8 mouse cellular contexts compared by ENCODE assay signal in the genomic region with DNA sequence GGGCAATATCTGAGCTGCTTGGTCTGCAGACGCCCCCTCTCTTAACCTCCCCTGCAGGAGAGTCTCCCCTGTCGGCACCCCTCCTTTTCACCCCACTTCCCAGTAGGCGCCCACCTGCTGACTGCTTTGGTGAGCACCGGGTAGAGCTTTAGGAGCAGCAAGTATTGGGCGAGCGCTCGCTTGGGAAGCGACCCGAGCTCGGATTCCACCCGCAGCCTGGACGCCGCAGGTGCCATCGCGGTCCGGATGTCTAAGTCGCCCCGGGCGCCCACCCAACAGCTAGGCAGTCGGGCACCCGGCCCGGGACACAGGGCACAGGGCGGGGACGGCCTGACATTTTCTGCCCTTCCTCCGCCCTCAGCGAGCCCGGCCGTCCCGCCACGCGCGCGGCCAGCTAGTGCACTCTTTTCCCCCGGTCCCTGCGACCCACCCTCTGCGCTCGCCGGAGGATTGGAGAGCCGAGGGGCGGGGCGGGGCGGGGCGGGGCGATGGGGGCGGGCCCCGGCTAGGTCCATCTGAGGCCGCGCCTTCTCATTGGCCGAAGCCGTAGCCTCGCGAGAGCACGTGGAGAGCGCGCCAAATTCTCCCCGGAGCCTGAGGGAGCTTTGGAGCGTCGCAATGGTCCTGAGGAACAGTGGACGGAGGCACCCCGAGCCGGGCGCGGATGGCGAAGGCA. TPM values are rescaled to one million over a fixed set of nuclear protein-coding genes. Genes with fewer than 3 reads are reported as not detected.
DNase-seq lines count a peak whose midpoint lies in the region.

A gene (minus strand): TSS at position 417 of the 676 bp plus-strand sequence.
A gene (plus strand): TSS at position 537 of the 676 bp plus-strand sequence.

- H3K4me1 ChIP-seq in megakaryocyte, embryonic 14.5 days = peaks cover 29% of the 10 kb centered on the region

- no peaks in the 10 kb centered on the region for H3K9me3 ChIP-seq in megakaryocyte, embryonic 14.5 days

- no peaks in the 10 kb centered on the region for H3K27me3 ChIP-seq in megakaryocyte, embryonic 14.5 days (replicated peaks)

- DNase-seq in adrenal gland, adult (ENCODE audit: inconsistent age in 2 of 2, low spot score in 1 of 2) = peak; percentile 89 to 95
- peak; percentile 98 for DNase-seq in embryo, embryonic 10 days (ENCODE audit: low spot score)
- peak; percentile 94 for DNase-seq in gastrocnemius, postnatal 10 days
- peak; percentile 95 for DNase-seq in induced T-regulatory cell, adult 2 months (ENCODE audit: low read depth)
- peak; percentile 56 to 66 for DNase-seq in left cerebral cortex, adult 8-10 months (ENCODE audit: low spot score in 2 of 2)
- peak; percentile 82 for DNase-seq in right cerebral cortex, adult 2 months (ENCODE audit: low spot score in 2 of 2)
- DNase-seq in urinary bladder, postnatal 10 days (ENCODE audit: low spot score) = peak; percentile 68

- H3K4me3 ChIP-seq in megakaryocyte, embryonic 14.5 days (replicated peaks) = peak within 1 kb of the TSS; percentile 95

- peaks cover 18% of the 10 kb centered on the region for H3K36me3 ChIP-seq in megakaryocyte, embryonic 14.5 days (replicated peaks; ENCODE audit: low read length)

RNA-seq across cellular contexts. Expression of the first gene that starts in this region (rescaled TPM):
- total RNA-seq in gastrocnemius, postnatal 10 days (2021) = 10 to 100 TPM; 25.9 to 26.6 TPM
- 10 to 100 TPM in 1 of 4 experiments, 1 to 10 TPM in 3; 6.8 to 10.8 (median 8.8) TPM for total RNA-seq in left cerebral cortex, adult 8-10 months (2022)
- polyA plus RNA-seq in megakaryocyte, embryonic 14.5 days (2012; ENCODE audit: insufficient read depth, low replicate concordance) = 7.5 and 57.5 TPM in 2 replicates

RNA-seq across cellular contexts. Expression of the second gene that starts in this region (rescaled TPM):
- total RNA-seq in gastrocnemius, postnatal 10 days (2021) = 1 to 10 TPM; 6.0 to 6.1 TPM
- total RNA-seq in left cerebral cortex, adult 8-10 months (2022) = 1 to 10 TPM; 1.4 to 2.4 (median 1.9) TPM
- polyA plus RNA-seq in megakaryocyte, embryonic 14.5 days (2012; ENCODE audit: insufficient read depth, low replicate concordance) = 2.6 and 5.1 TPM in 2 replicates

Comparison
In these comparisons a context has a peak if more than half of its experiments do, and no peak if none do; other contexts are left out.
1. Peak in every context shown above with its lines: DNase-seq and H3K4me3 ChIP-seq.